Mouse (Mus musculus) heart, embryonic 11.5 days (tissue): ENCODE measurements around the gene C130050O18Rik. TPM values are rescaled to one million over a fixed set of nuclear protein-coding genes. Genes with fewer than 3 reads are reported as not detected.
"Not testable (repeated sequence)": the region's sequence is repeated elsewhere in the genome, so short reads cannot be mapped to it uniquely, and the experiment has no call there.

Experiments
- ATAC-seq: fragments of 200-750 bp; cut with Nextera tagmentation; replicated peaks from 2 replicates; pipeline ENCODE4 v1.8.0; 2017; ENCODE audit warnings: moderate library complexity; ENCODE audit not compliant: insufficient number of reproducible peaks, low FRiP score, low TSS enrichment
- H3K27ac ChIP-seq: fragments of 300-500 bp; sonication (generic); 2 replicates; pipeline ENCODE4 v1.5.1; 2014; ENCODE audit warnings: mild to moderate bottlenecking, low read depth, low read length
- H3K27me3 ChIP-seq: fragments of 300-500 bp; sonication (generic); 2 replicates; pipeline ENCODE4 v1.6.1; 2014; ENCODE audit warnings: mild to moderate bottlenecking, low read length, mixed read lengths; ENCODE audit not compliant: control insufficient read depth, insufficient read depth
- H3K36me3 ChIP-seq: fragments of 300-500 bp; sonication (generic); 2 replicates; pipeline ENCODE4 v1.6.1; 2014; ENCODE audit warnings: mild to moderate bottlenecking, low read length, moderate library complexity, mixed read lengths; ENCODE audit not compliant: control insufficient read depth, insufficient read depth
- H3K4me1 ChIP-seq: fragments of 300-500 bp; sonication (generic); 2 replicates; pipeline ENCODE4 v1.6.1; 2014; ENCODE audit warnings: low read length; ENCODE audit not compliant: control insufficient read depth, insufficient read depth
- H3K4me2 ChIP-seq: fragments of 300-500 bp; sonication (generic); 2 replicates; pipeline ENCODE4 v1.6.1; 2014; ENCODE audit warnings: mild to moderate bottlenecking, moderate library complexity
- H3K4me3 ChIP-seq: fragments of 300-500 bp; sonication (generic); 2 replicates; pipeline ENCODE4 v1.5.1; 2014; ENCODE audit warnings: low read depth, low read length
- H3K9ac ChIP-seq: fragments of 300-500 bp; sonication (generic); 2 replicates; pipeline ENCODE4 v1.6.1; 2014; ENCODE audit warnings: mild to moderate bottlenecking, low read depth, low read length, moderate library complexity
- H3K9me3 ChIP-seq: fragments of 300-500 bp; sonication (generic); replicated peaks from 2 replicates; pipeline ENCODE4 v1.6.1; 2016; ENCODE audit warnings: low read length; ENCODE audit not compliant: control insufficient read depth
- WGBS: fragments of 180-500 bp; shearing (Covaris S2); extraction: QIAGEN DNeasy Blood & Tissue Kit; methylation state at CpG from one replicate; pipeline ENCODE4 v1.1.7; 2014; ENCODE audit not compliant: insufficient replicate concordance; 5-methylcytosine and 5-hydroxymethylcytosine counted together
- polyA plus RNA-seq: library from polyadenylated mRNA; unstranded; fragments of >200 nt; fragmentation: Nextera tagmentation; extraction: Ambion mirVana; gene quantifications from 2 replicates; pipeline ENCODE4 v1.2.1, GENCODE M21; 2014

The C130050O18Rik gene
- polyA plus RNA-seq, 1 experiment from 2014 or later: 0.17 TPM

DNA sequence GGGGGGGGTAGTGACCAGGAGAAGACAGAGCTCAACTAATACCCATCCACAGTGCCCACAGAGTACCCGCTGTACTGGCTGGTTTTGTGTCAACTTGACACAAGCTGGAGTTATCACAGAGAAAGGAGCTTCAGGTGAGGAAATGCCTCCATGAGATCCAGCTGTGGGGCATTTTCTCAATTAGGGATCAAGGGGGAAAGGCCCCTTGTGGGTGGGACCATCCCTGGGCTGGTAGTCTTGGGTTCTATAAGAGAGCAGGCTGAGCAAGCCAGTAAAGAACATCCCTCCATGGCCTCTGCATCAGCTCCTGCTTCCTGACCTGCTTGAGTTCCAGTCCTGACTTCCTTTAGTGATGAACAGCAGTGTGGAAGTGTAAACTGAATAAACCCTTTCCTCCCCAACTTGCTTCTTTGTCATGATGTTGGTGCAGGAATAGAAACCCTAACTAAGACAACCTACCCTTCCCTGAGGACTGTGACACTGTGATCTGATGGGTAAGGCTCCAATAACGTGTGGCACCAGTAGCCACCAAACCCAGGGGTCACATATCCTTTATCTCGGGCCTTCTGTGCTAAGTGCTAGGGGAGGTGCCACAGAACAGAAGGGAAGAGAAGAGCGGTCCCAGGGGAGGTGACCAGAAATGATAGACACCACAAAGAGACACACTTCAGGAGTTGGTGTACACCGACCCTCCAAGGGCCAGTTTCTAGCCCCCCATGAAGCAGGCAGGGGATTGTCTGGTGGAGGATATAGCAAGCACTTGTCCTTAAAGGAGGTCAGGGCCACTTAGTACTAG lies 14.6 kb upstream of the C130050O18Rik start:
- not testable (repeated sequence) for ATAC-seq, H3K9me3 ChIP-seq, H3K36me3 ChIP-seq, H3K27me3 ChIP-seq
- peaks cover 45% of the 10 kb centered on the region for H3K4me1 ChIP-seq
- peak overlapping the region; percentile 47 for H3K4me2 ChIP-seq
- peak overlapping the region; percentile 56 for H3K9ac ChIP-seq
- H3K27ac ChIP-seq: peak overlapping the region; percentile 77
- H3K4me3 ChIP-seq: peak overlapping the region; percentile 20
- WGBS: 54% methylated on average over 5 of the region's 5 CpGs

DNA sequence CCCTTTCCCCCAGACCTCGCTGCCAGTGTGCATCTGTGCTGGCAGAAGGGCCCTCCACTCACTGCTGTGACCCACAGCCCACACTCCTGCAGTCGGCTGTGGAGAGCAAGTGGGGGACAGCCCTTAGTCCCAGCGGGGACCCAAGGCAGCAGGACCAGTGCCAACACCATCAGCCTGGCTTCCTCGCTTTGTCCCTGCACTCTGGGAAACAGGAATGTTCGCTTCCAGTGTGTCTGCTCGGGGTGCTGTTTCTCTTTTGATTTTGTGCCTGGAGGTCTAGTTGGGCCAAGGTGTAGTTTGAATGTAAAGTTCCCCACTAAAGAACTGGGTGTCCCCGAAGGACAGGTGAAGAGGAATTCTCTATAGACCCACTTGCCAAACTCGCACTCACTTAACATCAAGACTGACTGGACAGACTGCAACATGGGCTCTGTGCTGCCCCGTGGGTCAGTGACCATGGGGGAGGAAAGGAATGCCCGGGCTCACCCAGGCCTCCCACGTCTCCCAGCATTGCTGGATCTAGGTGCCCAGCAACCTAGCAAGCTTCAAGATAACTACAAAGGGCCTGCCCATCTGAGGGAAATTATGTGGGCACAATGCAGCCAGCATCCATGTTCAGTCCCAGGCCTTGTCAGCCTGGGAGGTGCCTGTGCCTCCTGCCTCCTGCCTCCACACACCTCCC lies 13.6 kb upstream of the C130050O18Rik start:
- Histone ChIP-seq H3K4me1 (peaks cover 37% of the 10 kb centered on the region), H3K9ac (peak overlapping the region; percentile 56)

DNA sequence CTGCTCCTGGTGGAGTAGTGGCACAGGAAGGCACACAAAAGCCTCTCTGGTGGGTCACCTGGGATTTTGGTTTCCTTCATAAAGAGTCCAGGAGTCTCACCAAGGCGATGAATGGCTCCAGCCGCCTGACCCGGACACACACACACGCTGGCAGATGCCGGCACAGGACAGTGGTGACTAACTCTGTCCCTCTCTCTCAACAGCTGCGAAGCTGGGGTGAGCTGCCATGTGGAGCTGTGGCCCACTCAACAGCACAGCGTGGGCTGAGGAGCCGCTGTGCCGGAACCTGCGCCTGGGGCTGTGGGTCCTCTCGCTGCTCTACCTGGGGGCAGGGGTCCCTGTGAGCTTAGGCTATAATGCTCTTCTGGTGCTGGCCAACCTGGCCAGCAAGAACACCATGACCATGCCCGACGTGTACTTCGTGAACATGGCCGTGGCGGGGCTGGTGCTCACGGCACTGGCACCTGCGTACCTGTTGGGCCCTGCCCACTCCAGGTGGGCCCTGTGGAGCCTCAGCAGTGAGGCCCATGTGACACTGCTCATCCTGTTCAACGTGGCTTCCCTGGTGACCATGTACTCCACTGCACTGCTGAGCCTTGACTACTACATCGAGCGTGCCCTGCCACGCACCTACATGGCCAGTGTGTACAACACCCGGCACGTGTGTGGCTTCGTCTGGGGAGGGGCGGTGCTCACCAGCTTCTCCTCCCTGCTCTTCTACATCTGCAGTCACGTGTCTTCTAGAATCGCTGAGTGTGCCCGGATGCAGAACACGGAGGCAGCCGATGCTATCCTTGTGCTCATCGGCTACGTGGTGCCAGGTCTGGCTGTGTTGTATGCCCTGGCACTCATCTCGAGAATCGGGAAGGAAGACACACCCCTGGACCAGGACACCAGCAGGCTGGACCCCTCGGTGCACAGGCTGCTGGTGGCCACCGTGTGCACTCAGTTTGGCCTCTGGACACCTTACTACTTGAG lies 12.6 kb upstream of the C130050O18Rik start:
- Histone ChIP-seq H3K4me2 (no peak overlapping the region), H3K27me3 (no peaks in the 10 kb centered on the region), H3K9me3 (no peaks in the 10 kb centered on the region), H3K4me3 (no peak overlapping the region), H3K4me1 (peaks cover 36% of the 10 kb centered on the region), H3K27ac (no peak overlapping the region), H3K36me3 (no peaks in the 10 kb centered on the region), H3K9ac (no peak overlapping the region)
- WGBS: 95% methylated on average over 37 of the region's 37 CpGs
- ATAC-seq: no peak

More for the DNA sequence above, 13.6 kb upstream of the C130050O18Rik start:
- Histone ChIP-seq H3K4me3 (no peak overlapping the region; the same call in 1 of the 2 replicates), H3K36me3 (no peaks in the 10 kb centered on the region), H3K27ac (no peak overlapping the region), H3K4me2 (peak overlapping the region; percentile 47), H3K27me3 (no peaks in the 10 kb centered on the region), H3K9me3 (no peaks in the 10 kb centered on the region)
- WGBS: 79% methylated on average over 11 of the region's 11 CpGs
- no peak for ATAC-seq

DNA sequence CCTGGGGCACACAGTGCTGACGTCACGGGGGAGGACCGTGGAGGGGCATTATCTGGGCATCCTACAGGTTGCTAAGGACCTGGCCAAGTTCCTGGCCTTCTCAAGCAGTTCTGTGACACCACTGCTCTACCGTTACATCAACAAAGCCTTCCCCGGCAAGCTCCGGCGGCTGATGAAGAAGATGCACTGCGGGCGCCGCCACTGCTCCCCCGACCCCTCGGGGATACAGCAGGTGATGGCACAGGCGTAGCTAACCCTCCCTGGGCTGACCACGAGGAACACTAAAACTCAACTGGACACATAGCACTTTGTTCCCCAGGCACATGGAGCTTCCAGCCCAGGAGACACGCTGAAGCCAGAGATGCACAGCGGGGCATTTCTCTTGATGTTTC lies 11.9 kb upstream of the C130050O18Rik start:
- H3K4me3 ChIP-seq: no peak overlapping the region
- H3K36me3 ChIP-seq: no peaks in the 10 kb centered on the region
- no peak overlapping the region for H3K9ac ChIP-seq
- ATAC-seq: no peak
- no peaks in the 10 kb centered on the region for H3K9me3 ChIP-seq
- peaks cover 36% of the 10 kb centered on the region for H3K4me1 ChIP-seq
- no peak overlapping the region for H3K27ac ChIP-seq
- H3K27me3 ChIP-seq: no peaks in the 10 kb centered on the region
- 94% methylated on average over 16 of the region's 16 CpGs for WGBS
- no peak overlapping the region for H3K4me2 ChIP-seq

DNA sequence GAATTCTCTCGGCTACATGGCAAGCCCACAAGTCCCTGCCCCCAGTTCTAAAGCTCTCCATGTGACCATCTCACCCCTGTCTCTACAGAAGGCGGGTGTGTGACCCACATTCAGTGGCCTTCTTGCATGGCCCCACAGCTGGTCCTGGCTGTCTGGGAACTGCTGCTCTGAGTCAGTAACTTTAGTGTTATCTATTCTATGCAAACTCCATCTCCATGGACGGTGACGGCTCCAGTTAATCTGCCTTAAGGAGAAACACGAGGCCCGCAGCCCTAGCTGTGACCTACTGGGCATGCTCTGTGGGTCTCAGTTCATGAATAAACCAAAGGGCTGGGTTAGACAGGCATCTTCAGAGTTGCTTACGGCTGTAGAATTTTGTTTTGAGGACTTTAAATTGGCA lies 10.7 kb upstream of the C130050O18Rik start:
- Histone ChIP-seq H3K27me3 (no peaks in the 10 kb centered on the region), H3K36me3 (no peaks in the 10 kb centered on the region), H3K4me2 (no peak overlapping the region), H3K4me3 (no peak overlapping the region), H3K9me3 (no peaks in the 10 kb centered on the region), H3K27ac (no peak overlapping the region), H3K9ac (no peak overlapping the region), H3K4me1 (peaks cover 30% of the 10 kb centered on the region)
- WGBS: 58% methylated on average over 7 of the region's 7 CpGs
- ATAC-seq: no peak

DNA sequence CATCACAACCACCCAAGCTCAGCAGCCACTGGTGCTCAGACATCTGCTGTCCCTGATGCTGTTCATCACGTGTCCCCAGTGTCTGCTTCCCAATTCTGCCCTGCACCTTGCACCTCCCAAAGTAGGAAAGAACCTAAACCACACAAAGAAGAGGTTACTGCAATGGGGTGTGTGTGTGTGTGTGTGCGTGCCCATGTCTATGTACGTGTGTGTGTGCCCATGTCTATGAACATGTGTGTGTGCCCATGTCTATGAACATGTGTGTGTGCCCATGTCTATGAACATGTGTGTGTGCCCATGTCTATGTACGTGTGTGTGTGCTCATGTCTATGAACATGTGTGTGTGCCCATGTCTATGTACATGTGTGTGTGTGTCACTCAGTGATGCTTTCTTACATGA lies 9.6 kb upstream of the C130050O18Rik start:
- Histone ChIP-seq H3K4me2 (no peak overlapping the region), H3K4me3 (no peak overlapping the region), H3K36me3 (no peaks in the 10 kb centered on the region), H3K4me1 (peaks cover 24% of the 10 kb centered on the region), H3K9me3 (no peaks in the 10 kb centered on the region), H3K27me3 (no peaks in the 10 kb centered on the region), H3K27ac (no peak overlapping the region), H3K9ac (no peak overlapping the region)
- 90% methylated on average over 4 of the region's 4 CpGs for WGBS
- ATAC-seq: no peak

DNA sequence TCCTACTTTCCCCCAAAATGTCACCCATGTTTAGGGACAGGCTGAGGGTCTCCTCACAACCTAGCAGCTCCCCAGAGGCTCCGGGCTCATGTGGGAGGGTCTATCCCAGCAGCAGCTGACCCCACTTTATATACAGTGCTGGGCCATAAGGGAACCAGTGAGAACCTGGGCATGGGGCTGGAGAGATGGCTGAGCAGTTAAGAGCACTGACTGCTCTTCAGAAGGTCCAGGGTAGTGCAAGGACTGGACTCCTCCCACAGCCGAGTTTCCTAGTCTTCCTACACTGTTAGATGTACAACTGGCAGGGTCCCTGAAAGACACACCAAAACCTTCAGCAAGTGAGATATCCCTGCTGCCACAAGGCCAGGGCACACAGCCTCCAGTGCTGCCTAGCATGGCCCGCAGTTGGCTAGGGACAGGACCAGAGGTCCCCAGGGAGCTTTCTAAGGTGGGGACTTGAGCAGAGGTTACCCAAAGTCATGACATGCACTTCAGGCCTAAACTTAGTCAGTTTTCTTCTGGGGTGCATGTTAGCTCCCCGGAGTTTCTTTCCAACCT lies 7.6 kb upstream of the C130050O18Rik start:
- peaks cover 15% of the 10 kb centered on the region for H3K4me1 ChIP-seq
- no peak for ATAC-seq
- no peak overlapping the region for H3K9ac ChIP-seq
- no peak overlapping the region for H3K4me2 ChIP-seq
- 81% methylated on average over 4 of the region's 4 CpGs for WGBS
- H3K27me3 ChIP-seq: no peaks in the 10 kb centered on the region
- no peak overlapping the region for H3K27ac ChIP-seq
- H3K4me3 ChIP-seq: no peak overlapping the region
- no peaks in the 10 kb centered on the region for H3K9me3 ChIP-seq
- no peaks in the 10 kb centered on the region for H3K36me3 ChIP-seq
